Mouse (Mus musculus) C2C12 (cell line): ENCODE measurements around the gene Zfp428. TPM values are rescaled to one million over a fixed set of nuclear protein-coding genes. Genes with fewer than 3 reads are reported as not detected.

Source experiments
- H3K27me3 ChIP-seq: one replicate; pipeline ENCODE4 v1.6.1; 2011; ENCODE audit not compliant: control insufficient read depth, insufficient read depth, insufficient read length
- H3K36me3 ChIP-seq: one replicate; pipeline ENCODE4 v1.6.1; 2011; ENCODE audit not compliant: control insufficient read depth, insufficient read depth
- H3K4me3 ChIP-seq: one replicate; pipeline ENCODE4 v1.5.1; 2011; ENCODE audit warnings: mild to moderate bottlenecking, control low read depth; ENCODE audit not compliant: poor library complexity, insufficient read depth, severe bottlenecking
- H3K79me2 ChIP-seq: one replicate; pipeline ENCODE4 v1.6.1; 2011; ENCODE audit not compliant: control insufficient read depth, insufficient read depth
- H3K79me3 ChIP-seq: one replicate; pipeline ENCODE4 v1.6.1; 2011; ENCODE audit warnings: low read depth, control low read depth
- H3ac ChIP-seq: one replicate; pipeline ENCODE3; 2011; ENCODE audit warnings: low read depth; ENCODE audit not compliant: control insufficient read depth, insufficient read length
- CEBPB ChIP-seq: IDR thresholded peaks from one replicate; pipeline ENCODE4 v1.6.1; 2011; ENCODE audit warnings: low read depth, mild to moderate bottlenecking, control low read depth, moderate library complexity
- CTCF ChIP-seq: IDR thresholded peaks from one replicate; pipeline ENCODE4 v1.5.1; 2011; ENCODE audit not compliant: control insufficient read depth, insufficient read depth, insufficient read length
- FOSL1 ChIP-seq: IDR thresholded peaks from one replicate; pipeline ENCODE4 v1.8.0; 2011; ENCODE audit warnings: mild to moderate bottlenecking, low read length; ENCODE audit not compliant: poor library complexity, insufficient read depth, severe bottlenecking
- MAX ChIP-seq: IDR thresholded peaks from one replicate; pipeline ENCODE4 v1.6.1; 2011; ENCODE audit warnings: mild to moderate bottlenecking, control low read depth
- MYOD1 ChIP-seq: IDR thresholded peaks from one replicate; pipeline ENCODE4 v1.6.1; 2011; ENCODE audit warnings: low read depth; ENCODE audit not compliant: control insufficient read depth, insufficient read length
- MYOG ChIP-seq: IDR thresholded peaks from one replicate; pipeline ENCODE4 v1.6.1; 2011; ENCODE audit not compliant: control insufficient read depth, insufficient read length; ENCODE audit errors: extremely low read depth
- USF1 ChIP-seq: IDR thresholded peaks from one replicate; pipeline ENCODE4 v1.6.1; 2011; ENCODE audit warnings: low read depth, mild to moderate bottlenecking, control low read depth, moderate library complexity
- polyA plus RNA-seq: library from polyadenylated mRNA; unstranded; fragments of >200 nt; fragmentation: generic; extraction: Trizol; gene quantifications from one replicate; pipeline ENCODE4 v1.2.1, GENCODE M21; 2012; ENCODE audit warnings: missing spikeins

Gene Zfp428
- polyA plus RNA-seq, 1 experiment = 53.8 TPM

GRCm38 (mm10) chr7:24501492-24501891 is 5.3 kb upstream of the Zfp428 start:
- Histone ChIP-seq H3K36me3 (no peaks in the 10 kb centered on the region), H3K79me3 (no peaks in the 10 kb centered on the region), H3K4me3 (no peak overlapping the region), H3K27me3 (no peaks in the 10 kb centered on the region), H3ac (no peak overlapping the region), H3K79me2 (no peaks in the 10 kb centered on the region)
- no peak for TF ChIP-seq MYOD1
- TF ChIP-seq FOSL1 = no peak
- no peak for TF ChIP-seq CTCF
- no peak for TF ChIP-seq MYOG
- no peak for TF ChIP-seq USF1
- TF ChIP-seq MAX = no peak
- no peak for TF ChIP-seq CEBPB

DNA sequence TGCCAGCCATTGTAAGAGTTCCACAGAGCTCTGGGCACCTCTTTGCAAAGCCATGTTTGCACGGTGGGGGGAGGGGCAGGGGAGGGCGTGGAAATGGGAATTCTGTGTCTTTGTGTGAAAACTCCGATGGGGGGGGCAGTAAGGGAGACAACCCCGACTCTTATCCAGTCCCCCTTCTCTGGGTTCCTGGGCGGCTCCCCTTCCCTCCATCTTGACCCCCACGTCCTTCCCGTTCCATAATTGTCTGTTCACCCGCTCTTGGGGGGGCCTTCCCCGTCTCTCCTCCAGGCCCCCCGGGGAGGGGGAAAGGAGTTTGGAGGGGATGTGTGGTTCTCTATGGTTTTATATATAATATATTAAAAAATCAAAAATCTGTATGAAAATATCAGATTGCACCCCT is 2.8 kb upstream of the Zfp428 start:
- Histone ChIP-seq H3K36me3 (no peaks in the 10 kb centered on the region), H3ac (no peak overlapping the region), H3K79me3 (peaks cover 12% of the 10 kb centered on the region), H3K79me2 (peaks cover 15% of the 10 kb centered on the region), H3K4me3 (no peak overlapping the region), H3K27me3 (no peaks in the 10 kb centered on the region)
- TF ChIP-seq MYOD1 (no peak), FOSL1 (no peak), MAX (no peak), USF1 (no peak), CEBPB (no peak), CTCF (no peak), MYOG (no peak)

DNA sequence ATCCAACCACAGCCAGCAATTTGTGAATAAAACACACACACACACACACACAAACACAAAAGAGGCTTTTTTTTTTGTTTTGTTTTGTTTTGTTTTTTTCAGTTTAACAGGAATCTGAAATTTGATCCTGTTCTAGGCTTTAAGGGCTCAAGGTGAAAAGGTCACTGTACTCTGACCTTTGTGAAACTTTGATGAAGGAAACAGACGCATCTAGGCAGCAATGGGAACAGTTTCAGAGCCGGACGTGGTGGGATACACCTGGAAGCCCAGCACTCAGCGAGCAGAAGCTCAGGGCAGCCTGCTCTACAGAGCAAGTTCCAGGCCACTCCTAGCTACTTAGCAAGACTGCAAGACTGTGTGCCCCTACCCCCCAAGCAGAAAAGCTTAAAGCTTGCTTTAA is 1.9 kb upstream of the Zfp428 start:
- Histone ChIP-seq H3K4me3 (no peak overlapping the region), H3K27me3 (no peaks in the 10 kb centered on the region), H3ac (no peak overlapping the region), H3K79me3 (peaks cover 15% of the 10 kb centered on the region), H3K79me2 (peaks cover 17% of the 10 kb centered on the region), H3K36me3 (no peaks in the 10 kb centered on the region)
- no peak for TF ChIP-seq MAX
- TF ChIP-seq MYOG = no peak
- TF ChIP-seq USF1 = no peak
- TF ChIP-seq CTCF = no peak
- TF ChIP-seq FOSL1 = no peak
- TF ChIP-seq MYOD1 = no peak
- TF ChIP-seq CEBPB = no peak

DNA sequence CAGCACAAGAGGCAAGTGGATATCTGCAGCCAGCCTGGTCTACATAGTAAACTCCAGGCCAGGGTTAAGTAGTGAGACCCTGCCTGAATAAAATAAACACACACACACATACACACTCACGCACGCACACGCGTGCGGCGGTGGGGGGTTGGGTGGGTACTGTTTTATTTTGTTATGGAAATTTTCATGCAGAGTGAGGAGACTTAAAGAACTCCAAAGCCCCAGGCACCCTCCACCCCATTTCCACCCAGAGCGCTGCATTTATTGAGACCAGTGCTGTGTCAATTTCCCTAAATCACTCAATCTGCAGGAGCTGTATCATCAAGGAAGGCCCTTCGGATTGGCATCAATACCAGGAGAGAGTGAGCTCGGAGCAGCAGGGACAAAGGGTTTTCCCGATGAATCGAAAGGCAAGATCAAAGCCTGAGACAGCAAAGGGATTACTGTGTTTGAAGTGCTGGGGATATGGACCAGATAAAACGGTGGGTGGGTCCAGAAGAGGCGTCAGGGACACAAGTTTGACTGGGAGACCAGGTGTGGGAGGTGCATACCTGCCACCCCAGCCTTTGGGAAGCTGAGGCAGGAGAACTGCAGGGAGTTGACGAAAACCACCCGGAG is 1.2 kb upstream of the Zfp428 start:
- Histone ChIP-seq H3K79me2 (peaks cover 17% of the 10 kb centered on the region), H3ac (no peak overlapping the region), H3K4me3 (no peak overlapping the region), H3K27me3 (no peaks in the 10 kb centered on the region), H3K36me3 (peaks cover 1% of the 10 kb centered on the region), H3K79me3 (peaks cover 20% of the 10 kb centered on the region)
- TF ChIP-seq USF1 (no peak), MYOD1 (no peak), CEBPB (no peak), CTCF (no peak), MYOG (no peak), FOSL1 (no peak), MAX (no peak)

DNA sequence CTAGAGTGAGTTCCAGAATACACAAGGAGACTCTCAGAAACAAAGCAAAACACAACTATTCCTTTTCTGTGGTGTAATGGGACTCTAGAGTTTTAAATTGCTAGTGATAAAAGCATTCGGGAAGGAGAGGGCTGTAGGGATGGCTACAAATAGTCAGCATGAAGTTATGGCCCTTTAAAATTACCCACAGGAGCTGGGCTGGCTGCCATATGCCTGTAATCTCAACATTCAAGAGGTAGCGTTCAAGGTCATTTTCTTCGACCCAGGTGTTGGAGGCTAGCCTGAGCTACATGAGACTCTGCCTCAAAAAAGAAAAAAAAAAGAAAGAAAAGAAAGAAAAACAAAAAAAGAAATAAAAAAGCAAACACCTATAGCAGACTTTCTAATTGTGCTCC is 744 bp upstream of the Zfp428 start:
- TF ChIP-seq CTCF = no peak
- TF ChIP-seq FOSL1 = no peak
- TF ChIP-seq USF1 = no peak
- TF ChIP-seq MYOG = no peak
- TF ChIP-seq CEBPB = no peak
- TF ChIP-seq MYOD1 = no peak
- TF ChIP-seq MAX = no peak
- Histone ChIP-seq H3K79me3 (peaks cover 20% of the 10 kb centered on the region), H3K27me3 (no peaks in the 10 kb centered on the region), H3K4me3 (peak overlapping the region; percentile 64), H3K36me3 (peaks cover 4% of the 10 kb centered on the region), H3K79me2 (peaks cover 18% of the 10 kb centered on the region), H3ac (no peak overlapping the region)

GRCm38 (mm10) chr7:24506476-24506837 is 349 bp upstream of the Zfp428 start:
- peaks cover 20% of the 10 kb centered on the region for H3K79me3 ChIP-seq

More at GRCm38 (mm10) chr7:24506476-24506837, 349 bp upstream of the Zfp428 start:
- Histone ChIP-seq H3K36me3 (peaks cover 4% of the 10 kb centered on the region), H3K79me2 (peaks cover 22% of the 10 kb centered on the region), H3ac (peak overlapping the region; percentile 66), H3K27me3 (no peaks in the 10 kb centered on the region), H3K4me3 (peak overlapping the region; percentile 64)
- TF ChIP-seq CEBPB (peak; percentile 61), MAX (peak; percentile 66), USF1 (peak; percentile 32), MYOG (no peak), MYOD1 (no peak), CTCF (no peak), FOSL1 (no peak)
